Mouse (Mus musculus): ENCODE data around the gene Plcb3. TPM values are rescaled to one million over a fixed set of nuclear protein-coding genes. Genes with fewer than 3 reads are reported as not detected.

Plcb3 gene
- polyA plus RNA-seq, 1 experiment = 51.7 TPM

- H3K79me2 ChIP-seq (ENCODE audit: control insufficient read depth, insufficient read depth) = peaks cover 46% of the 10 kb centered on the region
- TF ChIP-seq MYOG (IDR thresholded peaks at IDR 0.05; ENCODE audit: control insufficient read depth, extremely low read depth, insufficient read length) (no peak), CTCF (IDR thresholded peaks at IDR 0.05; ENCODE audit: control insufficient read depth, insufficient read depth, insufficient read length) (no peak), MAX (IDR thresholded peaks at IDR 0.05) (no peak), MYOD1 (IDR thresholded peaks at IDR 0.05; ENCODE audit: control insufficient read depth, insufficient read length, low read depth) (no peak), FOSL1 (IDR thresholded peaks at IDR 0.05; ENCODE audit: insufficient read depth, low read length, poor library complexity, severe bottlenecking) (no peak), CEBPB (IDR thresholded peaks at IDR 0.05; ENCODE audit: low read depth) (no peak), USF1 (IDR thresholded peaks at IDR 0.05; ENCODE audit: low read depth) (no peak)
- no peak overlapping the region for H3ac ChIP-seq (ENCODE audit: control insufficient read depth, insufficient read length, low read depth)
- no peaks in the 10 kb centered on the region for H3K27me3 ChIP-seq (ENCODE audit: control insufficient read depth, insufficient read depth, insufficient read length)
- peaks cover 49% of the 10 kb centered on the region for H3K36me3 ChIP-seq (ENCODE audit: control insufficient read depth, insufficient read depth)
- no peak overlapping the region for H3K4me3 ChIP-seq (ENCODE audit: insufficient read depth, poor library complexity, severe bottlenecking)
- H3K79me3 ChIP-seq (ENCODE audit: low read depth) = peaks cover 22% of the 10 kb centered on the region
These were observed 5.2 kb upstream of the Plcb3 start for GRCm38 (mm10) chr19:6981465-6981864.

- Histone ChIP-seq H3K36me3 (ENCODE audit: control insufficient read depth, insufficient read depth) (peaks cover 51% of the 10 kb centered on the region), H3K27me3 (ENCODE audit: control insufficient read depth, insufficient read depth, insufficient read length) (no peaks in the 10 kb centered on the region), H3ac (ENCODE audit: control insufficient read depth, insufficient read length, low read depth) (peak within 1 kb of the TSS; percentile 81), H3K79me3 (ENCODE audit: low read depth) (peaks cover 29% of the 10 kb centered on the region), H3K79me2 (ENCODE audit: control insufficient read depth, insufficient read depth) (peaks cover 46% of the 10 kb centered on the region), H3K4me3 (ENCODE audit: insufficient read depth, poor library complexity, severe bottlenecking) (peak within 1 kb of the TSS; percentile 65)
- TF ChIP-seq CEBPB (IDR thresholded peaks at IDR 0.05; ENCODE audit: low read depth) (no peak), MAX (IDR thresholded peaks at IDR 0.05) (peak; percentile 14), USF1 (IDR thresholded peaks at IDR 0.05; ENCODE audit: low read depth) (no peak), CTCF (IDR thresholded peaks at IDR 0.05; ENCODE audit: control insufficient read depth, insufficient read depth, insufficient read length) (no peak)
These were observed 4.3 kb upstream of the Plcb3 start, which contains the start of gene Fkbp2 for GRCm38 (mm10) chr19:6980381-6981093. Fkbp2 (minus strand) TSS chr19:6980501.

- peaks cover 31% of the 10 kb centered on the region for H3K79me3 ChIP-seq (ENCODE audit: low read depth)
- peaks cover 52% of the 10 kb centered on the region for H3K79me2 ChIP-seq (ENCODE audit: control insufficient read depth, insufficient read depth)
- no peaks in the 10 kb centered on the region for H3K27me3 ChIP-seq (ENCODE audit: control insufficient read depth, insufficient read depth, insufficient read length)
- peaks cover 51% of the 10 kb centered on the region for H3K36me3 ChIP-seq (ENCODE audit: control insufficient read depth, insufficient read depth)
- peak overlapping the region; percentile 65 for H3K4me3 ChIP-seq (ENCODE audit: insufficient read depth, poor library complexity, severe bottlenecking)
- peak overlapping the region; percentile 81 for H3ac ChIP-seq (ENCODE audit: control insufficient read depth, insufficient read length, low read depth)
- TF ChIP-seq CTCF (IDR thresholded peaks at IDR 0.05; ENCODE audit: control insufficient read depth, insufficient read depth, insufficient read length) (peak; percentile 83), MYOG (IDR thresholded peaks at IDR 0.05; ENCODE audit: control insufficient read depth, extremely low read depth, insufficient read length) (no peak)
These were observed 3.5 kb upstream of the Plcb3 start for GRCm38 (mm10) chr19:6979486-6980380.

GRCm38 (mm10) chr19:6979001-6979479 lies 2.8 kb upstream of the Plcb3 start:
- Histone ChIP-seq H3K79me2 (ENCODE audit: control insufficient read depth, insufficient read depth) (peaks cover 52% of the 10 kb centered on the region), H3K79me3 (ENCODE audit: low read depth) (peaks cover 31% of the 10 kb centered on the region), H3ac (ENCODE audit: control insufficient read depth, insufficient read length, low read depth) (peak overlapping the region; percentile 74), H3K27me3 (ENCODE audit: control insufficient read depth, insufficient read depth, insufficient read length) (no peaks in the 10 kb centered on the region), H3K36me3 (ENCODE audit: control insufficient read depth, insufficient read depth) (peaks cover 48% of the 10 kb centered on the region), H3K4me3 (ENCODE audit: insufficient read depth, poor library complexity, severe bottlenecking) (peak overlapping the region; percentile 37)
- no peak for TF ChIP-seq USF1 (IDR thresholded peaks at IDR 0.05; ENCODE audit: low read depth)
- TF ChIP-seq CEBPB (IDR thresholded peaks at IDR 0.05; ENCODE audit: low read depth) = no peak
- no peak for TF ChIP-seq CTCF (IDR thresholded peaks at IDR 0.05; ENCODE audit: control insufficient read depth, insufficient read depth, insufficient read length)
- no peak for TF ChIP-seq FOSL1 (IDR thresholded peaks at IDR 0.05; ENCODE audit: insufficient read depth, low read length, poor library complexity, severe bottlenecking)
- TF ChIP-seq MYOD1 (IDR thresholded peaks at IDR 0.05; ENCODE audit: control insufficient read depth, insufficient read length, low read depth) = no peak
- TF ChIP-seq MAX (IDR thresholded peaks at IDR 0.05) = no peak
- TF ChIP-seq MYOG (IDR thresholded peaks at IDR 0.05; ENCODE audit: control insufficient read depth, extremely low read depth, insufficient read length) = no peak

- no peaks in the 10 kb centered on the region for H3K27me3 ChIP-seq (ENCODE audit: control insufficient read depth, insufficient read depth, insufficient read length)
- peaks cover 44% of the 10 kb centered on the region for H3K36me3 ChIP-seq (ENCODE audit: control insufficient read depth, insufficient read depth)
- peaks cover 31% of the 10 kb centered on the region for H3K79me3 ChIP-seq (ENCODE audit: low read depth)
- H3ac ChIP-seq (ENCODE audit: control insufficient read depth, insufficient read length, low read depth) = peak overlapping the region; percentile 74
- peak overlapping the region; percentile 37 for H3K4me3 ChIP-seq (ENCODE audit: insufficient read depth, poor library complexity, severe bottlenecking)
- H3K79me2 ChIP-seq (ENCODE audit: control insufficient read depth, insufficient read depth) = peaks cover 52% of the 10 kb centered on the region
- no peak for TF ChIP-seq FOSL1 (IDR thresholded peaks at IDR 0.05; ENCODE audit: insufficient read depth, low read length, poor library complexity, severe bottlenecking)
- TF ChIP-seq USF1 (IDR thresholded peaks at IDR 0.05; ENCODE audit: low read depth) = no peak
- TF ChIP-seq CTCF (IDR thresholded peaks at IDR 0.05; ENCODE audit: control insufficient read depth, insufficient read depth, insufficient read length) = no peak
These were observed 2.3 kb upstream of the Plcb3 start for GRCm38 (mm10) chr19:6978639-6978974.
